Mouse (Mus musculus): ENCODE data around the gene Syne2.

- TF ChIP-seq POLR2A (IDR thresholded peaks at IDR 0.05; ENCODE audit: low read depth, low read length) (no peak), USF1 (IDR thresholded peaks at IDR 0.05; ENCODE audit: low read depth, low read length) (no peak), E2F4 (IDR thresholded peaks at IDR 0.05; ENCODE audit: insufficient replicate concordance, low read depth, low read length) (no peak), TCF12 (IDR thresholded peaks at IDR 0.05; ENCODE audit: low read depth, low read length) (no peak), RAD21 (IDR thresholded peaks at IDR 0.05; ENCODE audit: low read depth, low read length) (no peak)
These were observed 19.5 kb downstream of the Syne2 start for GRCm38 (mm10) chr12:75837462-75837861.

All from CH12.LX (cell line).